17 mouse cellular contexts compared by ENCODE assay signal in genomic region chr4:118109649-118110048, GRCm38 (mm10). TPM values are rescaled to one million over a fixed set of nuclear protein-coding genes. Genes with fewer than 3 reads are reported as not detected.
DNase-seq lines count a peak whose midpoint lies in the region; ATAC-seq and TF ChIP-seq lines count a peak whose summit lies in the region.
"Had no signal": no experiment of that assay in that cellular context is flagged by ENCODE, and none has a peak within 500 bp of the region (broad histone marks: within the 10 kb centered on the region; RNA-seq: fewer than 3 reads in every experiment).

No protein-coding gene starts in this region.

- ATAC-seq in heart, embryonic 14.5 days (ENCODE audit: insufficient number of reproducible peaks, insufficient read depth, low FRiP score, low read depth), result no peak
- no peak for ATAC-seq in midbrain, postnatal 0 days (ENCODE audit: low FRiP score)
- peak; percentile 79 for ATAC-seq in liver, embryonic 14.5 days (ENCODE audit: insufficient read depth)
- ATAC-seq in CD4-positive, CD25-positive, alpha-beta regulatory T cell, adult 4 months, result no peak
- no peak for ATAC-seq in kidney, embryonic 16.5 days (ENCODE audit: low FRiP score, low TSS enrichment)
- ATAC-seq: forebrain, embryonic 16.5 days; midbrain, embryonic 16.5 days had no signal

- no peak overlapping the region for H3K9ac ChIP-seq in heart, embryonic 14.5 days (ENCODE audit: low read length)
- H3K9ac ChIP-seq in midbrain, postnatal 0 days (replicated peaks; ENCODE audit: low read length, poor library complexity, severe bottlenecking), result no peak overlapping the region
- no peak overlapping the region for H3K9ac ChIP-seq in liver, embryonic 14.5 days (replicated peaks)
- no peak overlapping the region for H3K9ac ChIP-seq in kidney, embryonic 16.5 days (replicated peaks; ENCODE audit: low read length)
- H3K9ac ChIP-seq: embryonic facial prominence, embryonic 12.5 days had no signal

- TF ChIP-seq EP300 in liver, embryonic 14.5 days (IDR thresholded peaks at IDR 0.05; ENCODE audit: low read depth), result peak; percentile 62

- no peak for DNase-seq in heart, postnatal 25 days (ENCODE audit: low spot score)
- peak; percentile 39 for DNase-seq in midbrain, postnatal 0 days (ENCODE audit: low spot score)
- no peak for DNase-seq in midbrain, embryonic 10.5 days (ENCODE audit: low spot score)
- no peak for DNase-seq in liver, embryonic 14.5 days (ENCODE audit: low read depth in 3 of 3, low spot score in 3 of 3)
- no peak for DNase-seq in thymus, postnatal 25 days
- DNase-seq: cerebellum, adult 9-11 months; gastrocnemius, postnatal 10 days; heart, postnatal 36 days; kidney, adult 8-10 months; lung, postnatal 4 days; right cerebral cortex, postnatal 14 days had no signal

- peaks cover 15 to 32% of the 10 kb centered on the region in 2 experiments for H3K4me1 ChIP-seq in heart, embryonic 14.5 days (ENCODE audit: control insufficient read depth in 2 of 2, insufficient read depth in 2 of 2, low read length in 2 of 2)
- H3K4me1 ChIP-seq in midbrain, postnatal 0 days (ENCODE audit: insufficient read depth, low read length), result no peaks in the 10 kb centered on the region
- peaks cover 6% of the 10 kb centered on the region for H3K4me1 ChIP-seq in midbrain, embryonic 10.5 days
- H3K4me1 ChIP-seq in liver, embryonic 14.5 days (replicated peaks; ENCODE audit: control insufficient read depth in 2 of 2, insufficient read depth in 2 of 2, low read length in 1 of 2), result peaks cover 16 to 18% of the 10 kb centered on the region in 2 experiments
- H3K4me1 ChIP-seq in kidney, embryonic 16.5 days (ENCODE audit: insufficient read depth, low read length), result no peaks in the 10 kb centered on the region

- 0 out of 2 replicates have a peak, but pooled peaks cover 4% of the 10 kb centered on the region for H3K9me3 ChIP-seq in heart, embryonic 14.5 days (ENCODE audit: control insufficient read depth, low read length)
- no peaks in the 10 kb centered on the region for H3K9me3 ChIP-seq in midbrain, postnatal 0 days (ENCODE audit: low read length)
- H3K9me3 ChIP-seq in midbrain, embryonic 10.5 days (replicated peaks), result no peaks in the 10 kb centered on the region
- H3K9me3 ChIP-seq in liver, embryonic 14.5 days (ENCODE audit: control insufficient read depth, low read length), result no peaks in the 10 kb centered on the region
- no peaks in the 10 kb centered on the region for H3K9me3 ChIP-seq in kidney, embryonic 16.5 days (ENCODE audit: low read length)
- H3K9me3 ChIP-seq: embryonic facial prominence, embryonic 12.5 days had no signal

- H3K36me3 ChIP-seq in heart, embryonic 14.5 days (ENCODE audit: control insufficient read depth, insufficient read depth, low read length), result 0 out of 2 replicates have a peak, but pooled peaks cover 3% of the 10 kb centered on the region
- H3K36me3 ChIP-seq in midbrain, postnatal 0 days (ENCODE audit: insufficient read depth, low read length), result no peaks in the 10 kb centered on the region
- peaks cover 33% of the 10 kb centered on the region for H3K36me3 ChIP-seq in midbrain, embryonic 10.5 days
- H3K36me3 ChIP-seq in liver, embryonic 14.5 days (replicated peaks; ENCODE audit: control insufficient read depth, insufficient read depth, low read depth), result no peaks in the 10 kb centered on the region
- peaks cover 3% of the 10 kb centered on the region for H3K36me3 ChIP-seq in kidney, embryonic 16.5 days (ENCODE audit: insufficient read depth, low read length)

- peak overlapping the region in 1 of 2 experiments; percentile 25; a peak in 1 of 4 replicates for H3K27ac ChIP-seq in heart, embryonic 14.5 days (replicated peaks in 1 of 2; ENCODE audit: control insufficient read depth in 1 of 2, insufficient read depth in 1 of 2, low read depth in 2 of 2, low read length in 2 of 2)
- H3K27ac ChIP-seq in midbrain, postnatal 0 days (ENCODE audit: low read depth, low read length), result no peak overlapping the region
- no peak overlapping the region for H3K27ac ChIP-seq in midbrain, embryonic 10.5 days (replicated peaks)
- peak overlapping the region; percentile 43; the same call in 1 of the 2 replicates for H3K27ac ChIP-seq in liver, embryonic 14.5 days
- no peak overlapping the region for H3K27ac ChIP-seq in kidney, embryonic 16.5 days (ENCODE audit: low read length)

- no peaks in the 10 kb centered on the region for H3K27me3 ChIP-seq in heart, embryonic 14.5 days (ENCODE audit: control insufficient read depth, insufficient read depth, low read length)
- no peaks in the 10 kb centered on the region for H3K27me3 ChIP-seq in midbrain, postnatal 0 days (ENCODE audit: insufficient read depth, low read length)
- H3K27me3 ChIP-seq in midbrain, embryonic 10.5 days (ENCODE audit: low read depth, poor library complexity, severe bottlenecking), result no peaks in the 10 kb centered on the region
- no peaks in the 10 kb centered on the region for H3K27me3 ChIP-seq in liver, embryonic 14.5 days (ENCODE audit: control insufficient read depth, insufficient read depth, low read length)
- H3K27me3 ChIP-seq in kidney, embryonic 16.5 days (ENCODE audit: insufficient read depth, low read length), result no peaks in the 10 kb centered on the region
- H3K27me3 ChIP-seq: embryonic facial prominence, embryonic 12.5 days had no signal

- 54% methylated on average over 13 of the region's 13 CpGs for WGBS in heart, embryonic 14.5 days
- WGBS in midbrain, postnatal 0 days, result 89% methylated on average over 13 of the region's 13 CpGs
- 93% methylated on average over 13 of the region's 13 CpGs for WGBS in midbrain, embryonic 10.5 days
- 38% methylated on average over 13 of the region's 13 CpGs for WGBS in liver, embryonic 14.5 days (ENCODE audit: insufficient replicate concordance)
- 84% methylated on average over 13 of the region's 13 CpGs for WGBS in kidney, embryonic 16.5 days

- no peak overlapping the region for H3K4me3 ChIP-seq in heart, embryonic 14.5 days (ENCODE audit: control insufficient read depth in 1 of 2, insufficient read depth in 1 of 2, low read depth in 1 of 2, low read length in 2 of 2)
- no peak overlapping the region for H3K4me3 ChIP-seq in midbrain, postnatal 0 days (ENCODE audit: low read depth, low read length)
- no peak overlapping the region for H3K4me3 ChIP-seq in midbrain, embryonic 10.5 days
- H3K4me3 ChIP-seq in liver, embryonic 14.5 days (ENCODE audit: insufficient read depth in 1 of 2, low read depth in 2 of 2, low read length in 2 of 2), result no peak overlapping the region
- no peak overlapping the region for H3K4me3 ChIP-seq in kidney, embryonic 16.5 days (ENCODE audit: low read length)
- H3K4me3 ChIP-seq: embryonic facial prominence, embryonic 12.5 days had no signal

- peak overlapping the region; percentile 26 for H3K4me2 ChIP-seq in heart, embryonic 14.5 days (ENCODE audit: low read length)
- no peak overlapping the region for H3K4me2 ChIP-seq in midbrain, postnatal 0 days (ENCODE audit: low read depth, low read length, poor library complexity, severe bottlenecking)
- H3K4me2 ChIP-seq in liver, embryonic 14.5 days (ENCODE audit: low read depth), result peak overlapping the region; percentile 56
- H3K4me2 ChIP-seq in kidney, embryonic 16.5 days (replicated peaks; ENCODE audit: low read depth, low read length), result no peak overlapping the region
- H3K4me2 ChIP-seq: embryonic facial prominence, embryonic 12.5 days had no signal

- intact Hi-C loops in heart, postnatal 25 days (cut with DNase I), result no loop called here

- no peak for TF ChIP-seq CTCF in midbrain, postnatal 0 days (IDR thresholded peaks at IDR 0.05)
- no peak for TF ChIP-seq CTCF in liver, embryonic 14.5 days (IDR thresholded peaks at IDR 0.05; ENCODE audit: low read depth)

RNA-seq across cellular contexts. Expression of gene St3gal3, which starts 25.1 kb away (rescaled TPM):
- 4.4 and 6.2 TPM in 2 replicates for polyA plus RNA-seq in heart, embryonic 14.5 days (2014; fragmentation: Nextera tagmentation; extraction: Ambion mirVana)
- total RNA-seq in heart, postnatal 25 days (2021), result 10 to 100 TPM; 61.6 to 66.6 TPM
- total RNA-seq in midbrain, postnatal 0 days (2014; rRNA removed), result 41.9 and 46.3 TPM in 2 replicates
- polyA plus RNA-seq in midbrain, postnatal 0 days (2015; fragmentation: Nextera tagmentation; extraction: Ambion mirVana), result 10.6 and 10.7 TPM in 2 replicates
- polyA plus RNA-seq in midbrain, embryonic 10.5 days (2016; fragmentation: Nextera tagmentation; extraction: Ambion mirVana), result 7.3 and 7.8 TPM in 2 replicates
- 3.2 TPM in 2 replicates for polyA plus RNA-seq in liver, embryonic 14.5 days (2012; rRNA removed)
- 0.85 and 1.0 TPM in 2 replicates for polyA plus RNA-seq in liver, embryonic 14.5 days (2014; fragmentation: Nextera tagmentation; extraction: Ambion mirVana)
- polyA plus RNA-seq in CD4-positive, CD25-positive, alpha-beta regulatory T cell, adult 4 months (2017; shearing (Covaris generic)), result under 1 TPM; 0.38 to 0.52 TPM
- polyA plus RNA-seq in kidney, embryonic 16.5 days (2015; fragmentation: Nextera tagmentation; extraction: Ambion mirVana), result 8.7 and 9.2 TPM in 2 replicates

Comparison
In these comparisons a context has a peak if more than half of its experiments do, and no peak if none do; other contexts are left out.
1. H3K4me2 ChIP-seq: peak in heart, embryonic 14.5 days (single experiment) and liver, embryonic 14.5 days (single experiment); none in midbrain, postnatal 0 days (single experiment) and kidney, embryonic 16.5 days (single experiment).